Mouse (Mus musculus) spleen, adult 18-20 months (tissue): Measurements from ENCODE around the gene Dlg5.

ENCODE experiments used
- DNase-seq, 2 experiments: peaks; one replicate each; pipeline ENCODE4 v3.0.0; 2022; ENCODE audit warnings: mixed read lengths in 2 of 2

Dlg5 gene

GRCm38 (mm10) chr14:24098828-24099227 lies 146.9 kb downstream of the Dlg5 start:
- DNase-seq, result no peak

- no peak for DNase-seq
Measured at GRCm38 (mm10) chr14:24094656-24095055, 151.1 kb downstream of the Dlg5 start.

DNA sequence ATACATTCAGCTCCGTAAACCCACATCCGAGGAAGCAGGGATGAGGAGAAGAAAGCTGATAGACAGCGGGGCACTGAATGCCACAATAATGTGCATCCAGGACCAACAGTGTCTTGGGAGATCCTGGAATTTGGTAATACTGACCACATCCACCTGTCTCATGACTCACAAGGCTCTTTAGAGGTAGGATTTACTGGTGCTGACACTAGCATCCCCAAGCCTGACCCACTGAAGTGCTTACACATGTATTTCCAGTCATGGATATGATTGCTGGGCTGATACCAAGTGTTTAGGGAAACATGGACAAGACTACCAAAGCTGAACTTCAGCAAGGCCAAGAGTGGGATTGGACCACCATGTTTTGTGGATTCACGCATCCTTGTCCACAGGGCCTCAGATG lies 152.5 kb downstream of the Dlg5 start:
- no peak for DNase-seq

GRCm38 (mm10) chr14:24092391-24092790 lies 153.3 kb downstream of the Dlg5 start:
- DNase-seq, result no peak

GRCm38 (mm10) chr14:24090790-24091189 lies 154.9 kb downstream of the Dlg5 start:
- no peak for DNase-seq

GRCm38 (mm10) chr14:24089181-24089580 lies 156.5 kb downstream of the Dlg5 start:
- DNase-seq, result no peak

- DNase-seq, result no peak
Measured at GRCm38 (mm10) chr14:24087430-24087829, 158.3 kb downstream of the Dlg5 start.

GRCm38 (mm10) chr14:24086481-24086880 lies 159.2 kb downstream of the Dlg5 start:
- DNase-seq, result no peak
